Mouse (Mus musculus): ENCODE measurements around the gene Fbxo39.
"Not testable (repeated sequence)": the region's sequence is repeated elsewhere in the genome, so short reads cannot be mapped to it uniquely, and the experiment has no call there.

The Fbxo39 gene

GRCm38 (mm10) chr11:72311355-72312001 is 2.8 kb upstream of the Fbxo39 start:
- DNase-seq (ENCODE audit: low spot score): no peak

- no peak for DNase-seq (ENCODE audit: low spot score)
These were observed 3.8 kb downstream of the Fbxo39 start for GRCm38 (mm10) chr11:72318026-72318425.

GRCm38 (mm10) chr11:72324431-72324830 is 10.2 kb downstream of the Fbxo39 start:
- no peak for DNase-seq (ENCODE audit: low spot score)

- DNase-seq (ENCODE audit: low spot score): no peak
These were observed 11.5 kb downstream of the Fbxo39 start for GRCm38 (mm10) chr11:72325701-72326100.

- DNase-seq (ENCODE audit: low spot score): no peak
These were observed 18.9 kb downstream of the Fbxo39 start for GRCm38 (mm10) chr11:72332951-72333667.

GRCm38 (mm10) chr11:72334653-72335052 is 20.4 kb downstream of the Fbxo39 start:
- no peak for DNase-seq (ENCODE audit: low spot score)

GRCm38 (mm10) chr11:72336726-72337125 is 22.5 kb downstream of the Fbxo39 start:
- DNase-seq (ENCODE audit: low spot score): no peak

- DNase-seq (ENCODE audit: low spot score): no peak
These were observed 24.2 kb downstream of the Fbxo39 start for GRCm38 (mm10) chr11:72338437-72338871.

- DNase-seq (ENCODE audit: low spot score): no peak
These were observed 25.5 kb downstream of the Fbxo39 start for GRCm38 (mm10) chr11:72339716-72340115.

- peak; percentile 37 for DNase-seq (ENCODE audit: low spot score)
These were observed 28.4 kb downstream of the Fbxo39 start for GRCm38 (mm10) chr11:72342549-72343237.

- DNase-seq (ENCODE audit: low spot score): not testable (repeated sequence)
These were observed 29.0 kb downstream of the Fbxo39 start for GRCm38 (mm10) chr11:72343238-72343625.

- peak; percentile 46 for DNase-seq (ENCODE audit: low spot score)
These were observed 29.7 kb downstream of the Fbxo39 start for GRCm38 (mm10) chr11:72343904-72344303.

GRCm38 (mm10) chr11:72344486-72344885 is 30.2 kb downstream of the Fbxo39 start:
- no peak for DNase-seq (ENCODE audit: low spot score)

GRCm38 (mm10) chr11:72348563-72348962 is 34.3 kb downstream of the Fbxo39 start:
- no peak for DNase-seq (ENCODE audit: low spot score)

- DNase-seq (ENCODE audit: low spot score): no peak
These were observed 34.8 kb downstream of the Fbxo39 start for GRCm38 (mm10) chr11:72349016-72349415.

- DNase-seq (ENCODE audit: low spot score): no peak
These were observed 35.4 kb downstream of the Fbxo39 start for GRCm38 (mm10) chr11:72349652-72350051.

- no peak for DNase-seq (ENCODE audit: low spot score)
These were observed 38.0 kb downstream of the Fbxo39 start for GRCm38 (mm10) chr11:72352272-72352671.

- no peak for DNase-seq (ENCODE audit: low spot score)
These were observed 38.9 kb downstream of the Fbxo39 start for GRCm38 (mm10) chr11:72353186-72353585.

- peak; percentile 64 for DNase-seq (ENCODE audit: low spot score)
These were observed 40.9 kb downstream of the Fbxo39 start for GRCm38 (mm10) chr11:72354971-72355728.

- peak; percentile 45 for DNase-seq (ENCODE audit: low spot score)
These were observed 47.4 kb downstream of the Fbxo39 start for GRCm38 (mm10) chr11:72361385-72362346.

GRCm38 (mm10) chr11:72362347-72362741 is 48.1 kb downstream of the Fbxo39 start, which contains the start of gene Tekt1:
Gene Tekt1, minus strand, starts transcription at chr11:72362442.
- DNase-seq (ENCODE audit: low spot score): no peak

All from ovary, postnatal 14 days (tissue).